15 mouse cellular contexts compared by ENCODE assay signal in the genomic region with DNA sequence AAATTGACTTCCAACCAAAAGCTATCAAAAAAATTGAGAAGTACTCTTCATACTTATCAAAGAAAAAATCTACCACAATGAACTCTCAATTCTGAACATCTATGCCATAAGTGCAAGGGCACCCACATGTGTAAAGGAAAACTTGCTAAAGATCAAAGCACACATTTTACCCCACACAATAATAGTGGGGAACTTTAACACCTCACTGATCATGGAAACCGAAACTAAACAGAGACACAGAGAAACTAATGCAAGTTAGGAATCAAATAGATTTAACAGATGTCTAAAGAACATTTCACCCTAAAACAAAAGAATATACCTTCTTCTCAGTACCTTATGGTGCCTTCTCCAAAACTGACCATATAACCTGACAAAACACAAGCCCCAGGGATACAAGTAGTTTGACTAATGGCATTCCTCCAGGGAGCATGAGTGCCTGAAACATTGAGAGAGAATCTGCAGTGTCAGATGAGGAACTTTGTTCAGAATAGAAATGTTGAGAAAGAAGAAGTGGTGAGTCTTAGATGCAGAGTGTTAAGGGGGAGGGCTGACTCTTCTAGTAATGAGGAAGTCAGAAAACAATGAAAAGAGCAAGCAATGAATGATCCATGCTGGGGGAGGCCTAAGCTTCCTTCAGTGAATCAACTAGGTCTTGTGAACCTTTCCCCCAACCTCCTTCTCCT. TPM values are rescaled to one million over a fixed set of nuclear protein-coding genes. Genes with fewer than 3 reads are reported as not detected.
DNase-seq lines count a peak whose midpoint lies in the region; ATAC-seq and TF ChIP-seq lines count a peak whose summit lies in the region.
"Had no signal": no experiment of that assay in that cellular context is flagged by ENCODE, and none has a peak within 500 bp of the region (broad histone marks: within the 10 kb centered on the region; RNA-seq: fewer than 3 reads in every experiment).

No protein-coding gene starts in this region.

- no peak for TF ChIP-seq CTCF in MEL (IDR thresholded peaks at IDR 0.05 in 2 of 3, conservative IDR thresholded peaks at IDR 0.05 in 1 of 3; ENCODE audit: control insufficient read depth in 1 of 3, insufficient read depth in 1 of 3, low read depth in 2 of 3, low read length in 3 of 3, poor library complexity in 1 of 3, severe bottlenecking in 1 of 3)

- H3K4me1 ChIP-seq in MEL (ENCODE audit: control insufficient read depth in 1 of 2, insufficient read depth in 2 of 2, low read length in 2 of 2), result peaks cover 11 to 17% of the 10 kb centered on the region in 2 experiments
- no peaks in the 10 kb centered on the region for H3K4me1 ChIP-seq in forebrain, embryonic 10.5 days
- H3K4me1 ChIP-seq: embryonic facial prominence, embryonic 12.5 days; heart, embryonic 10.5 days had no signal

- ATAC-seq in erythroid progenitor cell, adult 5-6 weeks (replicated peaks; ENCODE audit: low FRiP score, poor library complexity, severe bottlenecking), result no peak
- ATAC-seq: forebrain, postnatal 0 days; hindbrain, embryonic 16.5 days had no signal

- peak; percentile 68 to 87; a peak in 3 of 4 replicates for TF ChIP-seq EP300 in MEL (IDR thresholded peaks at IDR 0.05; ENCODE audit: low read depth in 1 of 2, low read length in 2 of 2)

- DNase-seq in layer of hippocampus, adult 11-12 months (ENCODE audit: low spot score), result peak; percentile 21
- DNase-seq in layer of hippocampus, postnatal 25 days (ENCODE audit: extremely low spot score in 1 of 2, low spot score in 1 of 2), result no peak
- DNase-seq in A20 (ENCODE audit: low read depth, low spot score) (peak; percentile 81), MEL (ENCODE audit: low read depth, low spot score) (peak; percentile 91)
- no peak for DNase-seq in right cerebral cortex, postnatal 4 days
- no peak for DNase-seq in forebrain, embryonic 10.5 days (ENCODE audit: extremely low spot score, low spot score)
- DNase-seq: cerebellum, adult 11-12 months; forebrain, postnatal 0 days had no signal

- no peak for TF ChIP-seq POLR2A in MEL (IDR thresholded peaks at IDR 0.05; ENCODE audit: control insufficient read depth in 1 of 2, insufficient read depth in 1 of 2, low read depth in 1 of 2, low read length in 2 of 2, poor library complexity in 1 of 2)

- H3K27me3 ChIP-seq in MEL (ENCODE audit: control insufficient read depth in 1 of 2, insufficient read depth in 2 of 2, low read length in 2 of 2), result no peaks in the 10 kb centered on the region
- H3K27me3 ChIP-seq in forebrain, embryonic 10.5 days (ENCODE audit: poor library complexity, severe bottlenecking), result no peaks in the 10 kb centered on the region
- H3K27me3 ChIP-seq: embryonic facial prominence, embryonic 12.5 days had no signal

- H3K9ac ChIP-seq in MEL (ENCODE audit: control insufficient read depth, low read depth, low read length, poor library complexity, severe bottlenecking), result peak overlapping the region; percentile 50
- H3K9ac ChIP-seq: embryonic facial prominence, embryonic 12.5 days; forebrain, postnatal 0 days had no signal

- H3K36me3 ChIP-seq in MEL (ENCODE audit: control insufficient read depth in 1 of 2, insufficient read depth in 2 of 2, low read length in 2 of 2) (peaks cover 0 to 25% of the 10 kb centered on the region in 2 experiments; a peak in 2 of 4 replicates), macrophage (ENCODE audit: inconsistent target) (no peaks in the 10 kb centered on the region)
- no peaks in the 10 kb centered on the region for H3K36me3 ChIP-seq in forebrain, embryonic 10.5 days (replicated peaks)
- H3K36me3 ChIP-seq: embryonic facial prominence, embryonic 12.5 days; G1E; heart, embryonic 10.5 days had no signal

- WGBS in macrophage (ENCODE audit: missing documents), result 0% methylated on average over 1 of the region's 1 CpGs
- WGBS in forebrain, embryonic 10.5 days, result 78% methylated on average over 1 of the region's 1 CpGs

- no peaks in the 10 kb centered on the region for H3K79me2 ChIP-seq in MEL (ENCODE audit: control insufficient read depth, insufficient read depth, low read length, poor library complexity)
- H3K79me2 ChIP-seq in macrophage (ENCODE audit: inconsistent target), result peaks cover 33% of the 10 kb centered on the region

- peak overlapping the region; percentile 94 for H3K27ac ChIP-seq in MEL (ENCODE audit: control insufficient read depth, low read depth, low read length)
- peak overlapping the region; percentile 91 for H3K27ac ChIP-seq in macrophage
- H3K27ac ChIP-seq in forebrain, embryonic 10.5 days, result no peak overlapping the region
- H3K27ac ChIP-seq: embryonic facial prominence, embryonic 12.5 days; heart, embryonic 10.5 days had no signal

- TF ChIP-seq RAD21 in MEL (IDR thresholded peaks at IDR 0.05; ENCODE audit: low read depth, low read length), result no peak

- H3K9me3 ChIP-seq in MEL (replicated peaks; ENCODE audit: insufficient read depth, low read length), result no peaks in the 10 kb centered on the region
- H3K9me3 ChIP-seq in forebrain, embryonic 10.5 days, result no peaks in the 10 kb centered on the region
- H3K9me3 ChIP-seq: embryonic facial prominence, embryonic 12.5 days; G1E; heart, embryonic 10.5 days had no signal

- H3K4me3 ChIP-seq in MEL (ENCODE audit: control insufficient read depth in 1 of 2, insufficient read depth in 1 of 2, low read depth in 2 of 2, low read length in 2 of 2) (peak overlapping the region; percentile 24 to 54; a peak in 2 of 4 replicates), macrophage (ENCODE audit: inconsistent target) (peak overlapping the region; percentile 36)
- H3K4me3 ChIP-seq in forebrain, embryonic 10.5 days, result no peak overlapping the region
- H3K4me3 ChIP-seq: embryonic facial prominence, embryonic 12.5 days; heart, embryonic 10.5 days had no signal

TF ChIP-seq in MEL, 35 proteins besides CTCF, POLR2A, EP300 and RAD21 (continues in another document):
- peak; percentile 77 for TF ChIP-seq ETS1 (IDR thresholded peaks at IDR 0.05; ENCODE audit: low read depth, low read length)
- TF ChIP-seq SMC3 (IDR thresholded peaks at IDR 0.05; ENCODE audit: low read depth, low read length), result no peak
- TF ChIP-seq UBTF (IDR thresholded peaks at IDR 0.05; ENCODE audit: borderline replicate concordance, insufficient read depth, low read depth, low read length), result no peak
- TF ChIP-seq RCOR1 (IDR thresholded peaks at IDR 0.05; ENCODE audit: low read depth, low read length), result peak; percentile 74
- TF ChIP-seq MAZ (IDR thresholded peaks at IDR 0.05; ENCODE audit: low read depth, low read length), result 0 out of 2 replicates have a peak, but pooled peaks have one; percentile 25
- TF ChIP-seq TCF12 (IDR thresholded peaks at IDR 0.05; ENCODE audit: low read depth, low read length), result 0 out of 2 replicates have a peak, but pooled peaks have one; percentile 37
- TF ChIP-seq MXI1 (IDR thresholded peaks at IDR 0.05; ENCODE audit: low read depth, low read length), result no peak
- 0 out of 2 replicates have a peak, but pooled peaks have one; percentile 51 for TF ChIP-seq TBP (IDR thresholded peaks at IDR 0.05; ENCODE audit: low read depth, low read length)
- no peak for TF ChIP-seq CHD1 (IDR thresholded peaks at IDR 0.05; ENCODE audit: low read depth, low read length)
- 0 out of 2 replicates have a peak, but pooled peaks have one; percentile 6 for TF ChIP-seq GATA1 (IDR thresholded peaks at IDR 0.05; ENCODE audit: low read depth, low read length)

RNA-seq across cellular contexts. Expression of a gene that starts 26.7 kb away (rescaled TPM):
- not detected for total RNA-seq in layer of hippocampus, postnatal 25 days (2021)
- total RNA-seq in MEL (2012; rRNA removed), result not detected in 2 replicates
- not detected for polyA plus RNA-seq in MEL (2012; ENCODE audit: insufficient read depth in 1 of 2, insufficient read length in 2 of 2, low read depth in 1 of 2, low replicate concordance in 2 of 2, missing spikeins in 1 of 2)
- 1,000 to 10,000 TPM in 1 of 26 experiments, 100 to 1,000 TPM in 25; 130 to 1,055 (median 342) TPM for total RNA-seq in macrophage (2018; cell fraction: chromatin; rRNA removed)
- 100 to 1,000 TPM; 319 to 759 (median 483) TPM for total RNA-seq in macrophage (2018; cell fraction: cytosol; rRNA removed)
- 1,000 to 10,000 TPM in 8 of 26 experiments, 100 to 1,000 TPM in 18; 351 to 1,847 (median 599) TPM for total RNA-seq in macrophage (2018; cell fraction: nucleus; rRNA removed)
- polyA plus RNA-seq in macrophage (2018), result 497 to 1,039 TPM (median 515 TPM) in 3 replicates
- 1.4 and 7.5 TPM in 2 replicates for total RNA-seq in erythroid progenitor cell, adult 5-6 weeks (2015; ENCODE audit: low replicate concordance)
- 0.23 TPM in 1 of 2 replicates, not detected in the other for total RNA-seq in erythroid progenitor cell, adult 5-6 weeks (2017; ENCODE audit: low replicate concordance)
- polyA plus RNA-seq in forebrain, embryonic 10.5 days (2016; fragmentation: Nextera tagmentation; extraction: Ambion mirVana), result not detected in 2 replicates
- total RNA-seq: layer of hippocampus, adult 18-20 months had no signal
- polyA plus RNA-seq: embryonic facial prominence, embryonic 12.5 days; G1E; hindbrain, embryonic 16.5 days had no signal

RNA-seq across cellular contexts. Expression of a gene that starts 26.7 kb away (rescaled TPM):
- total RNA-seq in layer of hippocampus, postnatal 25 days (2021), result not detected
- total RNA-seq in MEL (2012; rRNA removed), result not detected in 2 replicates
- polyA plus RNA-seq in MEL (2012; ENCODE audit: insufficient read depth in 1 of 2, insufficient read length in 2 of 2, low read depth in 1 of 2, low replicate concordance in 2 of 2, missing spikeins in 1 of 2) (not detected), macrophage (2018) (624 to 1,366 TPM (median 950 TPM) in 3 replicates)
- over 10,000 TPM in 4 of 26 experiments, 1,000 to 10,000 TPM in 22; 1,562 to 16,529 (median 4,877) TPM for total RNA-seq in macrophage (2018; cell fraction: chromatin; rRNA removed)
- total RNA-seq in macrophage (2018; cell fraction: cytosol; rRNA removed), result 1,000 to 10,000 TPM in 7 of 26 experiments, 100 to 1,000 TPM in 19; 504 to 1,328 (median 830) TPM
- over 10,000 TPM in 5 of 26 experiments, 1,000 to 10,000 TPM in 21; 2,167 to 13,003 (median 5,289) TPM for total RNA-seq in macrophage (2018; cell fraction: nucleus; rRNA removed)
- total RNA-seq in erythroid progenitor cell, adult 5-6 weeks (2015; ENCODE audit: low replicate concordance), result 43.6 and 98.5 TPM in 2 replicates
- 12.3 and 18.1 TPM in 2 replicates for total RNA-seq in erythroid progenitor cell, adult 5-6 weeks (2017; ENCODE audit: low replicate concordance)
- polyA plus RNA-seq in forebrain, embryonic 10.5 days (2016; fragmentation: Nextera tagmentation; extraction: Ambion mirVana), result not detected in 2 replicates
- total RNA-seq: forebrain, postnatal 0 days; layer of hippocampus, adult 18-20 months had no signal
- polyA plus RNA-seq: G1E; heart, embryonic 10.5 days had no signal

RNA-seq across cellular contexts. Expression of a gene that starts 37.0 kb away (rescaled TPM):
- total RNA-seq in layer of hippocampus, postnatal 25 days (2021), result under 1 TPM; 0.22 to 0.26 TPM
- not detected in 2 replicates for total RNA-seq in MEL (2012; rRNA removed)
- polyA plus RNA-seq in MEL (2012; ENCODE audit: insufficient read depth in 1 of 2, insufficient read length in 2 of 2, low read depth in 1 of 2, low replicate concordance in 2 of 2, missing spikeins in 1 of 2) (not detected), macrophage (2018) (365 to 1,114 TPM (median 480 TPM) in 3 replicates)
- total RNA-seq in macrophage (2018; cell fraction: chromatin; rRNA removed), result over 10,000 TPM in 5 of 26 experiments, 1,000 to 10,000 TPM in 21; 2,550 to 14,518 (median 6,614) TPM
- total RNA-seq in macrophage (2018; cell fraction: cytosol; rRNA removed), result 100 to 1,000 TPM; 351 to 962 (median 537) TPM
- total RNA-seq in macrophage (2018; cell fraction: nucleus; rRNA removed), result over 10,000 TPM in 2 of 26 experiments, 1,000 to 10,000 TPM in 24; 2,722 to 11,633 (median 5,431) TPM
- total RNA-seq in erythroid progenitor cell, adult 5-6 weeks (2015; ENCODE audit: low replicate concordance), result 39.4 and 59.8 TPM in 2 replicates
- total RNA-seq in erythroid progenitor cell, adult 5-6 weeks (2017; ENCODE audit: low replicate concordance), result 31.7 and 34.6 TPM in 2 replicates
- 0.74 and 0.98 TPM in 2 replicates for polyA plus RNA-seq in forebrain, embryonic 10.5 days (2016; fragmentation: Nextera tagmentation; extraction: Ambion mirVana)
- polyA plus RNA-seq: G1E had no signal

Comparison
In these comparisons a context has a peak if more than half of its experiments do, and no peak if none do; other contexts are left out.
1. DNase-seq: peak in layer of hippocampus, adult 11-12 months (single experiment), A20 (single experiment) and MEL (single experiment); none in layer of hippocampus, postnatal 25 days (0 of 2), right cerebral cortex, postnatal 4 days (single experiment) and forebrain, embryonic 10.5 days (single experiment).
2. RNA of a gene that starts 26.7 kb away (total RNA-seq): 12.3 to 98.5 TPM in erythroid progenitor cell, adult 5-6 weeks; not detected in layer of hippocampus, postnatal 25 days and not detected in MEL; every median in the first group is over 4 times any median in the second.
3. RNA of a gene that starts 37.0 kb away (total RNA-seq): 31.7 to 59.8 TPM in erythroid progenitor cell, adult 5-6 weeks; 0.22 to 0.26 TPM in layer of hippocampus, postnatal 25 days and not detected in MEL; every median in the first group is over 10 times any median in the second.